Mouse (Mus musculus) megakaryocyte, embryonic 14.5 days (primary cell): Measurements from ENCODE around the gene Batf. TPM values are rescaled to one million over a fixed set of nuclear protein-coding genes. Genes with fewer than 3 reads are reported as not detected.

Experiments used
- H3K27me3 ChIP-seq: replicated peaks from 2 replicates; pipeline ENCODE3; 2012; ENCODE audit warnings: inconsistent platforms
- H3K36me3 ChIP-seq: replicated peaks from 2 replicates; pipeline ENCODE3; 2012; ENCODE audit warnings: low read length, inconsistent platforms, mixed read lengths
- H3K4me1 ChIP-seq: 2 replicates; pipeline ENCODE4 v1.6.1; 2012; ENCODE audit warnings: inconsistent platforms
- H3K4me3 ChIP-seq: replicated peaks from 2 replicates; pipeline ENCODE3; 2012; ENCODE audit warnings: moderate library complexity, mild to moderate bottlenecking, inconsistent platforms
- H3K9me3 ChIP-seq: 2 replicates; pipeline ENCODE4 v1.6.1; 2012; ENCODE audit warnings: inconsistent platforms
- FLI1 ChIP-seq: IDR thresholded peaks from 2 replicates; pipeline ENCODE4 v1.6.1; 2012; ENCODE audit warnings: low read length, inconsistent platforms, mixed read lengths
- GATA1 ChIP-seq: IDR thresholded peaks from 3 replicates; pipeline ENCODE4 v1.6.1; 2012; ENCODE audit warnings: mixed read lengths, low read length, inconsistent platforms, borderline replicate concordance
- polyA plus RNA-seq: library from polyadenylated mRNA; stranded (reverse); fragments of >175 nt; gene quantifications from 2 replicates; pipeline ENCODE4 v1.2.3, GENCODE M21; 2012; ENCODE audit warnings: low replicate concordance; ENCODE audit not compliant: insufficient read depth

Gene Batf
- polyA plus RNA-seq, 1 experiment, result 27.1 TPM

- TF ChIP-seq FLI1, result no peak
- no peak for TF ChIP-seq GATA1
- H3K4me3 ChIP-seq, result peak within 1 kb of the TSS; percentile 90
- H3K36me3 ChIP-seq, result no peaks in the 10 kb centered on the region
- H3K27me3 ChIP-seq, result peaks cover 59% of the 10 kb centered on the region
- no peaks in the 10 kb centered on the region for H3K9me3 ChIP-seq
- H3K4me1 ChIP-seq, result peaks cover 17% of the 10 kb centered on the region
These were observed 59.6 kb downstream of the Batf start, which contains the start of gene Flvcr2 for GRCm38 (mm10) chr12:85745827-85746695. Flvcr2 (plus strand) TSS chr12:85746539.

- Histone ChIP-seq H3K4me3 (peak overlapping the region; percentile 90), H3K27me3 (peaks cover 62% of the 10 kb centered on the region), H3K4me1 (peaks cover 17% of the 10 kb centered on the region), H3K9me3 (no peaks in the 10 kb centered on the region), H3K36me3 (no peaks in the 10 kb centered on the region)
- TF ChIP-seq FLI1 (no peak), GATA1 (no peak)
These were observed 60.3 kb downstream of the Batf start for GRCm38 (mm10) chr12:85746696-85747219.

- H3K4me1 ChIP-seq, result peaks cover 17% of the 10 kb centered on the region
- no peaks in the 10 kb centered on the region for H3K9me3 ChIP-seq
- TF ChIP-seq FLI1 (no peak), GATA1 (no peak)
- H3K36me3 ChIP-seq, result no peaks in the 10 kb centered on the region
- no peak overlapping the region for H3K4me3 ChIP-seq
- H3K27me3 ChIP-seq, result peaks cover 63% of the 10 kb centered on the region
These were observed 60.9 kb downstream of the Batf start for GRCm38 (mm10) chr12:85747343-85747742.

- H3K36me3 ChIP-seq, result no peaks in the 10 kb centered on the region
- TF ChIP-seq GATA1, result no peak
- H3K4me3 ChIP-seq, result no peak overlapping the region
- peaks cover 61% of the 10 kb centered on the region for H3K27me3 ChIP-seq
- H3K9me3 ChIP-seq, result no peaks in the 10 kb centered on the region
- peaks cover 17% of the 10 kb centered on the region for H3K4me1 ChIP-seq
These were observed 63.4 kb downstream of the Batf start for GRCm38 (mm10) chr12:85749861-85750260.

GRCm38 (mm10) chr12:85752116-85752515, 65.6 kb downstream of the Batf start:
- Histone ChIP-seq H3K36me3 (no peaks in the 10 kb centered on the region), H3K9me3 (no peaks in the 10 kb centered on the region), H3K4me3 (no peak overlapping the region), H3K27me3 (peaks cover 48% of the 10 kb centered on the region), H3K4me1 (peaks cover under 1% of the 10 kb centered on the region; the same call in 1 of the 2 replicates)
- no peak for TF ChIP-seq GATA1

- H3K4me1 ChIP-seq, result no peaks in the 10 kb centered on the region
- H3K9me3 ChIP-seq, result no peaks in the 10 kb centered on the region
- TF ChIP-seq GATA1 (no peak), FLI1 (no peak)
- no peak overlapping the region for H3K4me3 ChIP-seq
- H3K36me3 ChIP-seq, result no peaks in the 10 kb centered on the region
- H3K27me3 ChIP-seq, result peaks cover 37% of the 10 kb centered on the region
These were observed 66.8 kb downstream of the Batf start for GRCm38 (mm10) chr12:85753223-85753622.

GRCm38 (mm10) chr12:85754611-85755265, 68.3 kb downstream of the Batf start:
- no peak for TF ChIP-seq GATA1
- TF ChIP-seq FLI1, result no peak
- H3K4me1 ChIP-seq, result no peaks in the 10 kb centered on the region
- no peaks in the 10 kb centered on the region for H3K9me3 ChIP-seq
- H3K27me3 ChIP-seq, result peaks cover 33% of the 10 kb centered on the region
- H3K4me3 ChIP-seq, result no peak overlapping the region
- H3K36me3 ChIP-seq, result no peaks in the 10 kb centered on the region

GRCm38 (mm10) chr12:85756455-85756854, 70.0 kb downstream of the Batf start:
- Histone ChIP-seq H3K36me3 (no peaks in the 10 kb centered on the region), H3K4me1 (no peaks in the 10 kb centered on the region), H3K9me3 (no peaks in the 10 kb centered on the region), H3K27me3 (peaks cover 33% of the 10 kb centered on the region), H3K4me3 (no peak overlapping the region)
- TF ChIP-seq FLI1 (no peak), GATA1 (no peak)

- no peak for TF ChIP-seq FLI1
- no peak for TF ChIP-seq GATA1
- Histone ChIP-seq H3K4me3 (no peak overlapping the region), H3K27me3 (peaks cover 35% of the 10 kb centered on the region), H3K4me1 (no peaks in the 10 kb centered on the region), H3K36me3 (no peaks in the 10 kb centered on the region), H3K9me3 (no peaks in the 10 kb centered on the region)
These were observed 70.6 kb downstream of the Batf start for GRCm38 (mm10) chr12:85757074-85757473.

Other genes starting within 250 kb of the Batf start
- gene Fos, start 212.8 kb upstream of the Batf start, polyA plus RNA-seq, result 57.8 and 223 TPM in 2 replicates
- gene Jdp2, start 87.6 kb upstream of the Batf start, polyA plus RNA-seq, result 5.4 and 7.1 TPM in 2 replicates
- gene Flvcr2, start 59.9 kb downstream of the Batf start, polyA plus RNA-seq, result not detected in 2 replicates
- gene Erg28, start 137.9 kb downstream of the Batf start, polyA plus RNA-seq, result 4.6 TPM in 1 of 2 replicates, not detected in the other
- 5.8 and 6.6 TPM in 2 replicates for gene Ttll5, start 138.0 kb downstream of the Batf start, polyA plus RNA-seq